Mouse (Mus musculus) lung, adult 2 months (tissue): ENCODE data around the gene Col8a2.

Experiments used
- CTCF ChIP-seq: fragments of 200-500 bp; IDR thresholded peaks from 2 replicates; pipeline ENCODE4 v1.5.1; 2011; ENCODE audit warnings: mild to moderate bottlenecking, low read length, control low read depth; ENCODE audit not compliant: insufficient read depth
- POLR2A ChIP-seq: fragments of 200-500 bp; IDR thresholded peaks from 2 replicates; pipeline ENCODE4 v1.6.1; 2011; ENCODE audit warnings: low read depth, mild to moderate bottlenecking, control low read depth, low read length, borderline replicate concordance; ENCODE audit errors: extremely low read depth

DNA sequence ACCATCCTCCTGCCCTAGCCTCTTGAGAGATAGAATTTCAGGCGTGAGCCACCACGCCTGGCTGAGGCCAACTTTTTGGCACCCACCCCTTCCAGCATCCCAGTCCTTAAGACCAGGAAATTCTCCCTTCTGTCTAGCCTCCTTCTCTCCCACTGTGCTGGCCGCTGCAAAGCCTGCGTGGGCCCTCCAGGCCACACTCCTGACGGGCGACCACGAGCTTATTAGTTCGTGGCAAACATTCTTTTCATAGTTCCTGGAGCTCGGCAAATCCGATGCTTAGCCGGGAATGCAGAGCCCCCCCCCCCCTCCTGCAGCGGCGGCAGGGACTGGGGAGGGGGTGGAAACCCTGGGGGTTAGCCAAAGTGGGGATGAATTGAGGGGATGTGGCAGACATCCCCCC lies 4.6 kb downstream of the Col8a2 start:
- no peak for TF ChIP-seq CTCF
- no peak for TF ChIP-seq POLR2A
